Mouse (Mus musculus) sigmoid colon, adult 10 weeks (tissue): ENCODE measurements around the gene Scn3a. TPM values are rescaled to one million over a fixed set of nuclear protein-coding genes. Genes with fewer than 3 reads are reported as not detected.

Source experiments
- polyA plus RNA-seq: library from polyadenylated mRNA; stranded (reverse); fragments of 350-450 nt; fragmentation: Illumina TruSeq; extraction: RNeasy Lipid Tissue Mini Kit (QIAGEN cat#74804); gene quantifications from one replicate; pipeline ENCODE4 v1.2.3, GENCODE M21; 2014; ENCODE audit warnings: low read depth, low replicate concordance

Scn3a gene
- polyA plus RNA-seq: 4.7 TPM

GRCm38 (mm10) chr2:65566793-65567787 is at the start of gene Scn3a:
Gene Scn3a, minus strand, starts transcription at chr2:65567627.

Other genes starting within 250 kb of the Scn3a start
- gene Slc38a11, start 203.6 kb downstream of the Scn3a start, polyA plus RNA-seq: 16.5 TPM
- gene Scn2a, start 53.1 kb upstream of the Scn3a start, polyA plus RNA-seq: 1.6 TPM